Mouse (Mus musculus) heart, postnatal 0 days (tissue): ENCODE results near the gene Sesn3.

ENCODE experiments used
- CTCF ChIP-seq: IDR thresholded peaks from 2 replicates; pipeline ENCODE4 v1.5.1; 2016; ENCODE audit warnings: antibody characterized with exemption, control low read depth, low read depth
- EP300 ChIP-seq: IDR thresholded peaks from 2 replicates; pipeline ENCODE4 v1.6.1; 2016; ENCODE audit warnings: antibody characterized with exemption, low read depth

- TF ChIP-seq CTCF (no peak), EP300 (no peak)
These were observed 94.4 kb downstream of the Sesn3 start for GRCm38 (mm10) chr9:14369271-14369670.
